Mouse (Mus musculus) cortical plate, adult 2 months (tissue): ENCODE measurements at regions not wholly inside any gene's neighbourhood (a gene's known extent, or its start where the extent isn't known, plus 50 kb on each side); places are given as distances from the start of the nearest gene placed in this dataset.

ENCODE experiments used
- CTCF ChIP-seq: fragments of 200-500 bp; IDR thresholded peaks from 2 replicates; pipeline ENCODE4 v1.5.1; 2011; ENCODE audit warnings: mild to moderate bottlenecking, control low read depth, low read length; ENCODE audit not compliant: insufficient read depth; ENCODE audit errors: extremely low read depth
- POLR2A ChIP-seq: fragments of 200-500 bp; IDR thresholded peaks from 2 replicates; pipeline ENCODE4 v1.6.1; 2011; ENCODE audit warnings: mild to moderate bottlenecking, low read length, control low read depth; ENCODE audit not compliant: insufficient read depth; ENCODE audit errors: extremely low read depth

DNA sequence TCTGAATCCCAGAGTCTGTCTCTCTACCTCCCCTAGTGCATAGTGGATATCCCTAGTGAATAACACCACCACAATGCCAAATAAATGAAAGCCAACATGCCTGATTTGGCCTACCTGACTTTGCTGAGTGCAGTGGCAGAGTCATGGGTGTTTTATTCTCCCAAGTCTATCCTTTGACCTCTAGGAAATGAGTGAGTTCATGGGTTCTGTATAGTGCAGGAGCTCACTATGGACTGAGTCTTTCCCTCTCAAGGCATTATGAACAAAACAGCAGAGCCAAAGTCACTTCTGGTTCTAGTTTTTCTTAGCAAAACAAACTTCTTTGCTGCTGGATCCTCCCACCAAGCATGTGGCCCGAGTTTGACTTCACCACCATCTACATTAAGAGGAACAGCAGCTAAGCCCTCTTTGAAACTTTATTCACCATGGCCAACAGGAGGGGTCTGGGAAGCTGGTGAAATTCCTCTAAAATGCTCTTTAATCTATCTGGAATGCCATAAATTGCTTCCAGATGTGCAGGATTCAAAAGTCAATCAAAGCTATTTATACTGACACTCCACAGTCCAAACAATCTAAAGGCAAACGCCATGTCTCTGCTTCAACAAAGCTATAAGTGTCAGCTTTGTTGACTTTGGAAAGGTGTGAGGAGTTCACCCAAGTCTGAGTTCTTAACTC is 145.9 kb upstream of the Rarb start:
- no peak for TF ChIP-seq CTCF
- TF ChIP-seq POLR2A = no peak
